In the genomic region with DNA sequence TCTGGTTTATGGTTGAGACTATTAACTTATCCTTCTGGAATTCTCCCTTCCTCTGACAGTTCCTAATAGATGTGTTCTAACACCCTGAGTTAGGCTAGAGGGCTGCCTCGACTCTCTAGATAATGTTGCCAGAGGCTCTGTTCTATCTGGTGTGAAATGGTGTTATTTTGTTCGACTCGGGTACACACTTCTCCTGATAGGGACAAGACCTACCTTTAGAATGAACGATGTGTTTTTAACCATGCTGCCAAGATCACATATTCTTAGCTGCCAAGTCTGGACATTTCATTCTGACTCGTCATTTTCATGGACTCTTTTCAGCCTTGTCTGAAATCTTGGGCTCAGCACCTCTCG, we compare ENCODE assay signal across 7 mouse cellular contexts. TPM values are rescaled to one million over a fixed set of nuclear protein-coding genes. Genes with fewer than 3 reads are reported as not detected.
A peak's percentile ranks its signal among the peaks of the same experiment; 100 is the strongest.
DNase-seq lines count a peak whose midpoint lies in the region; ATAC-seq and TF ChIP-seq lines count a peak whose summit lies in the region.
"Not testable (repeated sequence)": the region's sequence is repeated elsewhere in the genome, so short reads cannot be mapped to it uniquely, and the experiment has no call there.

No protein-coding gene starts in this region.

- not testable (repeated sequence) for H3K4me3 ChIP-seq in forebrain, postnatal 0 days (ENCODE audit: low read depth, low read length); heart, embryonic 16.5 days (ENCODE audit: low read length); lung, embryonic 14.5 days (ENCODE audit: low read depth, low read length)

- H3K9ac ChIP-seq in forebrain, postnatal 0 days; heart, embryonic 16.5 days (ENCODE audit: low read length); lung, embryonic 14.5 days: not testable (repeated sequence)

- not testable (repeated sequence) for H3K4me1 ChIP-seq in forebrain, postnatal 0 days (ENCODE audit: insufficient read depth); lung, embryonic 14.5 days (ENCODE audit: insufficient read depth)
- H3K4me1 ChIP-seq in heart, embryonic 16.5 days (ENCODE audit: control insufficient read depth, insufficient read depth, low read length), result peaks cover 10% of the 10 kb centered on the region; the same call in 1 of the 2 replicates

- H3K36me3 ChIP-seq in forebrain, postnatal 0 days (ENCODE audit: insufficient read depth), result not testable (repeated sequence)
- H3K36me3 ChIP-seq in heart, embryonic 16.5 days (ENCODE audit: control insufficient read depth, insufficient read depth), result peaks cover 44% of the 10 kb centered on the region
- H3K36me3 ChIP-seq in lung, embryonic 14.5 days (ENCODE audit: insufficient read depth), result peaks cover 69% of the 10 kb centered on the region

- WGBS in forebrain, postnatal 0 days, result 45% methylated on average over 6 of the region's 6 CpGs
- 61% methylated on average over 6 of the region's 6 CpGs for WGBS in heart, embryonic 16.5 days
- 73% methylated on average over 6 of the region's 6 CpGs for WGBS in lung, embryonic 14.5 days

- not testable (repeated sequence) for H3K27ac ChIP-seq in forebrain, postnatal 0 days (ENCODE audit: low read depth, low read length); lung, embryonic 14.5 days (ENCODE audit: low read depth)
- H3K27ac ChIP-seq in heart, embryonic 16.5 days (ENCODE audit: low read length), result peak overlapping the region; percentile 56

- TF ChIP-seq CTCF in forebrain, postnatal 0 days (IDR thresholded peaks at IDR 0.05; ENCODE audit: low read depth); lung, embryonic 14.5 days (IDR thresholded peaks at IDR 0.05; ENCODE audit: low read depth): not testable (repeated sequence)

- H3K4me2 ChIP-seq in forebrain, postnatal 0 days (ENCODE audit: low read depth), result 0 out of 2 replicates have a peak overlapping the region, but pooled peaks have one; percentile 39
- H3K4me2 ChIP-seq in heart, embryonic 16.5 days (ENCODE audit: low read depth, low read length); lung, embryonic 14.5 days: not testable (repeated sequence)

- DNase-seq in adrenal gland, adult 2 months, result peak; percentile 43
- DNase-seq in c-Kit-positive CD71-positive TER-119-positive erythroid progenitor cells, embryonic 14.5 days (ENCODE audit: low spot score), result peak; percentile 26
- peak; percentile 24 for DNase-seq in forebrain, postnatal 0 days
- DNase-seq in kidney, postnatal 14 days, result peak; percentile 7
- peak; percentile 10 for DNase-seq in lung, embryonic 14.5 days
- DNase-seq in right cerebral cortex, adult 18-20 months, result peak; percentile 31

- H3K9me3 ChIP-seq in forebrain, postnatal 0 days (ENCODE audit: low read length), result not testable (repeated sequence)
- peaks cover 30% of the 10 kb centered on the region for H3K9me3 ChIP-seq in heart, embryonic 16.5 days (replicated peaks; ENCODE audit: control insufficient read depth, low read length)
- H3K9me3 ChIP-seq in lung, embryonic 14.5 days (ENCODE audit: low read depth, low read length), result peaks cover 15% of the 10 kb centered on the region

- ATAC-seq in forebrain, postnatal 0 days; heart, embryonic 16.5 days (replicated peaks; ENCODE audit: extremely low read depth, insufficient read depth, low FRiP score); lung, embryonic 14.5 days (ENCODE audit: insufficient read depth): not testable (repeated sequence)

- H3K27me3 ChIP-seq in forebrain, postnatal 0 days (ENCODE audit: insufficient read depth, low read length), result peaks cover 12% of the 10 kb centered on the region; the same call in 1 of the 2 replicates
- not testable (repeated sequence) for H3K27me3 ChIP-seq in heart, embryonic 16.5 days (ENCODE audit: control insufficient read depth, insufficient read depth, low read length); lung, embryonic 14.5 days (ENCODE audit: insufficient read depth, low read length)

RNA-seq across cellular contexts. Expression of a gene that starts 29.3 kb away (rescaled TPM):
- total RNA-seq in adrenal gland, adult 2 months (2021), result 100 to 1,000 TPM in 1 of 2 experiments, 10 to 100 TPM in 1; 67.4 to 241 TPM
- polyA plus RNA-seq in adrenal gland, adult 2 months (2012; rRNA removed), result 957 and 2,016 TPM in 2 replicates
- 12.1 and 39.7 TPM in 2 replicates for total RNA-seq in forebrain, postnatal 0 days (2014; rRNA removed)
- 156 and 231 TPM in 2 replicates for polyA plus RNA-seq in forebrain, postnatal 0 days (2015; fragmentation: Nextera tagmentation; extraction: Ambion mirVana)
- polyA plus RNA-seq in heart, embryonic 16.5 days (2015; fragmentation: Nextera tagmentation; extraction: Ambion mirVana), result 84.5 and 136 TPM in 2 replicates
- 252 and 439 TPM in 2 replicates for polyA plus RNA-seq in lung, embryonic 14.5 days (2014; fragmentation: Nextera tagmentation; extraction: Ambion mirVana)
